Mouse (Mus musculus) CD4-positive, CD25-positive, alpha-beta regulatory T cell, adult 2 months (primary cell): ENCODE data around the gene Abhd17c.

ENCODE experiments used
- DNase-seq: peaks from one replicate; pipeline ENCODE4 v3.0.0-alpha.2; 2012; ENCODE audit warnings: low read depth, low spot score

Abhd17c gene

DNA sequence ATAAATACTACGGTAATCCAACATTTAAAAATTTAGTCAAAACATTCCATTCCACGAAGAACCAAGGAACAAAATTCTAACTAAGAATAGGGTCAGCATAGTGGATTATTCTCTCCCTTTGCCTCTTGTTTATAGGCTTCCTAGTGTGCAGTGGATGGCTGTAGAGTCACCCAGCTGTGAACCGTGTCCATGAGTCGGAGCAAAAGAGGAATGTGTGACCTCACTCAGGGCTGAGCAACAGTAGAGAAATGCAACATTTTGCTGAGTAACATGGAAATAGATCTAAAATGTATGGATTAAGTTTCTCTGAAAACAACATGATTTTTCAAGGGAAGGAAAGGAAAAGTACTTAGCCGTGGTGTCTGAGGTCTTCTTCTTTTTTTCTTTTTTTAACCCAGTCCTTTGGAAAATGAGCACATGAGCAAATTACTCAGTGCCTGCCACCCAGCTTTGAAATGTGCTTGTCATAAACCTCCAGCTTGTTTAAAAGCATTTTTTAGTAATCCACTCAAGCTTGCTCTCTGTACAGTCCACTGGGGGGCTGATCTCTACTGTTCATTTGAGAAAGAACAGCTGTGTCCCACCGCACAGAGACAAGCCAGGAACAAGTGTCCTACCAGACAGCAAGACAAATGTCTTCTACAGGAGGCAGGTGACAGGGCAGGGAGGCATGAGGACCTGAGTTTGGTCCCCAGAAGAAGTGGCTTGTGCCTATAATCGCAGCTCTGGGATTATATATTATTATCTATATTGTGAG lies 74.3 kb downstream of the Abhd17c start:
- no peak for DNase-seq

- DNase-seq: no peak
Measured at GRCm38 (mm10) chr7:84074266-84074665, 77.4 kb downstream of the Abhd17c start.

- no peak for DNase-seq
Measured at GRCm38 (mm10) chr7:84073856-84074255, 77.8 kb downstream of the Abhd17c start.

DNA sequence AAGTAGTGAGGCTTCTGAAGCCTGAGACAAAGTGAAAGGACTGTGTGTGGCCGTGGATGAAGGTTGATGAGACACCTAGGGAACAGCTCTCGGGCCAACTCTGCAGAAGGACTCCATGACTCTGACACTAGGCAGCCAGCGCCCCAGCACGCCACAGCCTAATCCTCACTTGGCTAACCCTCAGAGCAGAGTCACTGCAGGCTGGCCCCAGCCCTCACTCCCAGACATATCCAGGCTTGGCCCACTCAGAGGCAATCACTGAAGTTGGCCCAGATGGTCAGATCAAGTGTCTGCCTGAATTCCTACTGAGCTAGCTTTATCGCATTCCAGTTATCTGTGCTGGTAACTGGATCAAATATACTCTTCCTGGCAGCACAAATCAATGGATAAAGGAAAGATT lies 82.8 kb downstream of the Abhd17c start:
- DNase-seq: no peak

DNA sequence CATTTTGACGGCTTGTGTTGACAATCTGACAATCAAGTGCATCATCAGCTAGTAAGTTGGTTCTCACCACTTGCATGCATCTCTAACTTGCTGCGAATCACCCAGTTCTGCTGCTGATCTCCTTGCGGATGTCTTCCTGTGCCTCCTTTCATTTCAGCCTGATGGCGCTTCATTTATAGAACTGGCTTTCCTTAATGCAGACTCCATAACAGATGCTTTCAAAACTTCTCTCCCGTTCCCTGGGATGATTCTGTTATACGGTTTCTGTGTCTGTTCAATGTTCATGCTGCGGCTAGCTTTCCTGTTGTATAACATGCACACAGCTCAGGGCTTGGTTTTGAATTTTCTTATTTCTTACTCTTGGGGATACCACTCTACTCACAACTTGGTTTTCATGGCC lies 91.9 kb downstream of the Abhd17c start:
- DNase-seq: no peak
